Mouse (Mus musculus) kidney, postnatal 0 days (tissue): ENCODE data around the gene Mob3b. TPM values are rescaled to one million over a fixed set of nuclear protein-coding genes. Genes with fewer than 3 reads are reported as not detected.

Experiments
- ATAC-seq: fragments of 200-750 bp; cut with Nextera tagmentation; replicated peaks from 2 replicates; pipeline ENCODE4 v1.8.0; 2017; ENCODE audit warnings: low read depth, moderate number of reproducible peaks, moderate TSS enrichment, moderate library complexity; ENCODE audit not compliant: low FRiP score
- DNase-seq: peaks from one replicate; pipeline ENCODE4 v3.0.0-alpha.2; 2016; ENCODE audit warnings: low spot score
- H3K27ac ChIP-seq: fragments of 300-500 bp; sonication (generic); 2 replicates; pipeline ENCODE4 v1.5.1; 2014; ENCODE audit warnings: mild to moderate bottlenecking
- H3K27me3 ChIP-seq: fragments of 300-500 bp; sonication (generic); 2 replicates; pipeline ENCODE4 v1.6.1; 2014; ENCODE audit warnings: low read length, mixed read lengths; ENCODE audit not compliant: insufficient read depth
- H3K36me3 ChIP-seq: fragments of 300-500 bp; sonication (generic); 2 replicates; pipeline ENCODE4 v1.6.1; 2014; ENCODE audit warnings: low read length, mixed read lengths; ENCODE audit not compliant: insufficient read depth
- H3K4me1 ChIP-seq: fragments of 300-500 bp; sonication (generic); replicated peaks from 2 replicates; pipeline ENCODE4 v1.6.1; 2014; ENCODE audit warnings: antibody characterized with exemption, low read length, mixed read lengths; ENCODE audit not compliant: insufficient read depth
- H3K4me2 ChIP-seq: fragments of 300-500 bp; sonication (generic); 2 replicates; pipeline ENCODE4 v1.6.1; 2014; ENCODE audit warnings: mild to moderate bottlenecking, low read length, moderate library complexity, mixed read lengths
- H3K4me3 ChIP-seq: fragments of 300-500 bp; sonication (generic); replicated peaks from 2 replicates; pipeline ENCODE4 v1.5.1; 2014; ENCODE audit warnings: low read depth, low read length
- H3K9ac ChIP-seq: fragments of 300-500 bp; sonication (generic); 2 replicates; pipeline ENCODE4 v1.6.1; 2014; ENCODE audit warnings: low read depth, low read length
- H3K9me3 ChIP-seq: fragments of 300-500 bp; sonication (generic); replicated peaks from 2 replicates; pipeline ENCODE4 v1.6.1; 2016; ENCODE audit warnings: low read length, inconsistent platforms, mixed read lengths
- CTCF ChIP-seq: IDR thresholded peaks from 2 replicates; pipeline ENCODE4 v1.5.1; 2016; ENCODE audit warnings: antibody characterized with exemption, low read depth, mild to moderate bottlenecking, moderate library complexity
- WGBS: fragments of 180-500 bp; shearing (Covaris S2); extraction: QIAGEN DNeasy Blood & Tissue Kit; methylation state at CpG from one replicate; pipeline ENCODE4 v1.1.7; 2014; 5-methylcytosine and 5-hydroxymethylcytosine counted together
- polyA plus RNA-seq: library from polyadenylated mRNA; unstranded; fragments of >200 nt; fragmentation: Nextera tagmentation; extraction: Ambion mirVana; gene quantifications from 2 replicates; pipeline ENCODE4 v1.2.1, GENCODE M21; 2015

Gene Mob3b
- polyA plus RNA-seq, 1 experiment from 2014 or later = 13.1 TPM

DNA sequence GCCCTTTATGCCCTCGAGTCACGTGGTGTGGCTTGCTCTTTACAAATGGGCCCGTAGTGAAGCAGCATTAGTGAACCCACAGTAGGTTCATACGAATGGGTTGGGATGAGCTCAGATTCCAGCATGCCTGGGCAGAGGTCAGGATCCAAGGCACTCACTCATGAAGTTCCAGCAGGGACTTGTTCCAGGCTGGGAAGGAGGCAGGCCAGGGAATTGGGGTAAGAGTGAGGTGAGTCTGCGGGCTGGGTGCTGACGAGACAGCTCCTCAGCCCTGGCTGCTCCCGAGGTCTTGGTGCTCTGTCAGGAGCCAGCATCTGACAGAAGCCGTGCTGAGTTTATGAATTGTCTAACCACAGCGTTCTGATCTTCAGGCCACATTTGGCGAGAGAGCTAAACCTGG, 166.2 kb downstream of the Mob3b start:
- Histone ChIP-seq H3K9ac (no peak overlapping the region), H3K4me1 (no peaks in the 10 kb centered on the region), H3K27ac (no peak overlapping the region), H3K4me3 (no peak overlapping the region), H3K4me2 (no peak overlapping the region), H3K9me3 (no peaks in the 10 kb centered on the region), H3K27me3 (no peaks in the 10 kb centered on the region), H3K36me3 (no peaks in the 10 kb centered on the region)
- DNase-seq = peak; percentile 46
- TF ChIP-seq CTCF = no peak
- ATAC-seq = peak; percentile 93
- 37% methylated on average over 10 of the region's 10 CpGs for WGBS

DNA sequence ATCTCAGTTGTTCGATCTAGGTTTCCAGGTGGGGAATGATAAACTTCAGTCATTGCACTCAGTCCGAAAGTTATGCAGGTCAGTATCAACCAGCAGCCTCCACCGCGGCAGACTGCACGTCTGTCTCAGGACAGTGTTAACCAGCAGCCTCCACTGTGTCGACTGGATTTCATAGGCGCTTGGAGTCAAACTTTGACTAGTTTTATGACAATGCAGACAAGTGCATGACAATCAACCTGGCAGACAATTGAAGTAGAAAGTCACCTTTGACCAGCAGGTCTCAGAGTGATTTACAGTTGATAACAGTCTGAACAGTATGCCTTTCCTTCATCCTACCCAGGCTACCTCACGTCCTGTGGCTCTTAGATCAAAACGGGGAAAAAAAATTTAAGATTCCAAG, 166.6 kb downstream of the Mob3b start:
- Histone ChIP-seq H3K4me1 (no peaks in the 10 kb centered on the region), H3K4me2 (no peak overlapping the region), H3K9ac (no peak overlapping the region), H3K27ac (no peak overlapping the region), H3K27me3 (no peaks in the 10 kb centered on the region), H3K9me3 (no peaks in the 10 kb centered on the region), H3K4me3 (no peak overlapping the region), H3K36me3 (no peaks in the 10 kb centered on the region)
- 64% methylated on average over 9 of the region's 9 CpGs for WGBS
- TF ChIP-seq CTCF = no peak
- no peak for DNase-seq
- ATAC-seq = peak; percentile 60; the same call in 1 of the 2 replicates

DNA sequence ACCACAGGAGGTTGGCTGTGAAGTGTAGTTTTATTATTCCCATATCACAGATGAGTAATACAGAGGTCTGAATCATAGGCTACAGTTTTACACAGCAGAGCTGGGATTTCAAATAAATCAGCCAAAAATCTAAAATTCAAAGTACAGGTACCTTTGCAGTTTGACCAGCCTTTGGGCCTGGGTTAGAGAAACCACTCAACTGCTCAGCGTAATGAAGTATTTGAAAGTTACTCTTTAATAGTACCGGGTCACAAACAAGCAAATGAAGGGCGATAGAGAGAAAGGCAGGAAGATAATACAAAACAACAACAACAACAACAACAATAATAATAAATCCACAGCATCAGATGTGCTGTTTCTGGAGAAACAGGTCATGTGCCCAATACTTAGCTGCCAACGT, 169.7 kb downstream of the Mob3b start:
- no peaks in the 10 kb centered on the region for H3K36me3 ChIP-seq
- H3K4me1 ChIP-seq = 0 out of 2 replicates have a peak, but pooled peaks cover 4% of the 10 kb centered on the region
- no peak overlapping the region for H3K4me2 ChIP-seq
- no peak overlapping the region for H3K4me3 ChIP-seq
- H3K27ac ChIP-seq = no peak overlapping the region
- WGBS = 91% methylated on average over 4 of the region's 4 CpGs
- H3K9me3 ChIP-seq = no peaks in the 10 kb centered on the region
- DNase-seq (no peak), ATAC-seq (no peak)
- no peak for TF ChIP-seq CTCF
- H3K9ac ChIP-seq = no peak overlapping the region
- H3K27me3 ChIP-seq = no peaks in the 10 kb centered on the region

DNA sequence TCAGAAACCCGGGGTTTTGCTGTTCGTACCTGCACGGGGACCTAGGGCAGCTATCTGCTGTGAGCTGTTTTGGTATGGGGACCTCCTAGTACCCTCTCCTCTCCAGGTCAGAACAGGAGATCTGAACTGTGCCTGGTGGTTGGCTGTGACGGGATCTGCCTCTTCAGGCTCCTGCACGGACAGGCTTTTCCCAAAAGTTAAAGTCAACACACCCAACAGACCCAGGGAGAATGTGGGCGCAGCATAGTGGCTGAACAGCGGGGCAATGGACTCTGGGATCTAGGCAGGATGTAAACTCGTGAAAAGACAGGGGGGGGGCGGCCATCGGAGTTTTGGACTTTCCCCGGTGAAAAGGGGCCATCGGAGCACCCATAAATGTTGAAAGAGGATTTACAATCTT, 170.2 kb downstream of the Mob3b start:
- H3K9ac ChIP-seq = no peak overlapping the region
- no peaks in the 10 kb centered on the region for H3K9me3 ChIP-seq
- 72% methylated on average over 12 of the region's 12 CpGs for WGBS
- ATAC-seq = no peak
- no peak overlapping the region for H3K4me2 ChIP-seq
- no peaks in the 10 kb centered on the region for H3K36me3 ChIP-seq
- no peaks in the 10 kb centered on the region for H3K27me3 ChIP-seq
- no peak for TF ChIP-seq CTCF
- H3K4me1 ChIP-seq = 0 out of 2 replicates have a peak, but pooled peaks cover 4% of the 10 kb centered on the region
- no peak for DNase-seq
- H3K27ac ChIP-seq = no peak overlapping the region
- H3K4me3 ChIP-seq = no peak overlapping the region

DNA sequence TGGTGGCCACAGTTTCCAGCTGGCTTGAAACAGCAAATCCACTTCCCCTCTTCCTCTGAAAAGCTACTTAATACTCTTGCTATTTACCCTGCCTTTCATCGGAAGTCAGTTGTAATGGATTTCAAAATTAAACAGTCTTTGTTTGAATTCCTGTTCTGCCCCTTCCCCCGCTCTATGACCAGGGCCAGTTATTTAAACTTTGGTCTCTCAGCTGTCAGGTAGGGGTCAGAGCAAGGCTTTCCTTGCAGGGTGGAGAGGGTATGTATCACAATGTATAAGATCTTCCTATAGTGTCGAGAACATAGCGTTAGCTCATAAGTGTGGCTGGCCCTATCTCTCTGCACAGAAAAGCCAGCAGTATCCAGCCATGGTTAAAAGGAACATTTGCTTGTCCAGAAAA, 170.6 kb downstream of the Mob3b start:
- no peak for TF ChIP-seq CTCF
- H3K9ac ChIP-seq = no peak overlapping the region
- no peaks in the 10 kb centered on the region for H3K27me3 ChIP-seq
- H3K4me1 ChIP-seq = 0 out of 2 replicates have a peak, but pooled peaks cover 4% of the 10 kb centered on the region
- ATAC-seq (no peak), DNase-seq (no peak)
- no peak overlapping the region for H3K27ac ChIP-seq
- WGBS = 74% methylated on average over 4 of the region's 4 CpGs
- H3K9me3 ChIP-seq = no peaks in the 10 kb centered on the region
- no peak overlapping the region for H3K4me2 ChIP-seq
- H3K36me3 ChIP-seq = no peaks in the 10 kb centered on the region
- H3K4me3 ChIP-seq = no peak overlapping the region

DNA sequence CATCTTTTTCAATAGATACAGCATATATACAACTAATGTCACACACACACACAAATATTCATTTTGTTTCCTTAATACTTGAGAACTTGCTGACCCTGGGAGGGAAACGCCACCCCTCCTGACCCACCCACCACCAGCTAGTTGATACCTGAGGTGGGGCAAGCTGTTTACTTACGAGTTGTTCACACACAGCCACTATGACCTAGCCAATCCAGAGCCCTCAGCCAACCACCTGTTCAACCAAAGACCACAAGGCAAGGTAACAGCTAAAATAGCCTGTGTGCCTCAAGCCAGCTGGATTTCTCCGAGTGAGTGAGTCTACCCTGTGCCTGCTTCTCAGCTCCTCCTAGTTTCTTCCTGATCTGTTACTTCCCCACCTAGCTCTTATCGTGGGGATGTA, 172.9 kb downstream of the Mob3b start:
- ATAC-seq (no peak), DNase-seq (no peak)
- Histone ChIP-seq H3K4me2 (no peak overlapping the region), H3K9ac (no peak overlapping the region), H3K27ac (no peak overlapping the region), H3K4me3 (no peak overlapping the region), H3K4me1 (0 out of 2 replicates have a peak, but pooled peaks cover 4% of the 10 kb centered on the region), H3K36me3 (no peaks in the 10 kb centered on the region), H3K27me3 (no peaks in the 10 kb centered on the region), H3K9me3 (no peaks in the 10 kb centered on the region)
- 94% methylated on average over 4 of the region's 4 CpGs for WGBS
- no peak for TF ChIP-seq CTCF

DNA sequence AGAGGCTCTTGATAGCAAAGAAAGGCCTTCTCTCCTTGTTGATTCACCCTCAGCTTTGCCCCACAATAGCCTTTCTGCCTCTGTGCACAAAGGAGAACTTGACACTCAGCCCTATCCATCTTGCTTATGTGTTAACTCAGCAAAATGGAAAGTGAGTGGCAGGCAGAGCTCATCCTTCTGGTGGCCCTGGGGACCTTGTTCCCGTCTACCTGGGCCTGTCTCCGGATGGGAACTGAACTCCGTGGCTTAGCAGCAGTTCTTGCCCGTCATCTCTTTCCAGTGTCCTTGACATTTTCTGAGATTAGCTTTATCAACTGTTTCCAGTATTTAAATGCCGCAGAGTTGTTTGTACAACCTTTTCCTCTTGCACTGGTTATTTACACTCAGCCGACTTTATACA, 173.8 kb downstream of the Mob3b start:
- no peak overlapping the region for H3K27ac ChIP-seq
- no peak overlapping the region for H3K9ac ChIP-seq
- H3K4me2 ChIP-seq = no peak overlapping the region
- H3K9me3 ChIP-seq = no peaks in the 10 kb centered on the region
- 75% methylated on average over 6 of the region's 6 CpGs for WGBS
- 0 out of 2 replicates have a peak, but pooled peaks cover 4% of the 10 kb centered on the region for H3K4me1 ChIP-seq
- DNase-seq (no peak), ATAC-seq (no peak)
- no peaks in the 10 kb centered on the region for H3K27me3 ChIP-seq
- H3K36me3 ChIP-seq = no peaks in the 10 kb centered on the region
- H3K4me3 ChIP-seq = no peak overlapping the region
- no peak for TF ChIP-seq CTCF
